Mouse (Mus musculus): ENCODE measurements around the gene Tsku.

Gene Tsku

DNA sequence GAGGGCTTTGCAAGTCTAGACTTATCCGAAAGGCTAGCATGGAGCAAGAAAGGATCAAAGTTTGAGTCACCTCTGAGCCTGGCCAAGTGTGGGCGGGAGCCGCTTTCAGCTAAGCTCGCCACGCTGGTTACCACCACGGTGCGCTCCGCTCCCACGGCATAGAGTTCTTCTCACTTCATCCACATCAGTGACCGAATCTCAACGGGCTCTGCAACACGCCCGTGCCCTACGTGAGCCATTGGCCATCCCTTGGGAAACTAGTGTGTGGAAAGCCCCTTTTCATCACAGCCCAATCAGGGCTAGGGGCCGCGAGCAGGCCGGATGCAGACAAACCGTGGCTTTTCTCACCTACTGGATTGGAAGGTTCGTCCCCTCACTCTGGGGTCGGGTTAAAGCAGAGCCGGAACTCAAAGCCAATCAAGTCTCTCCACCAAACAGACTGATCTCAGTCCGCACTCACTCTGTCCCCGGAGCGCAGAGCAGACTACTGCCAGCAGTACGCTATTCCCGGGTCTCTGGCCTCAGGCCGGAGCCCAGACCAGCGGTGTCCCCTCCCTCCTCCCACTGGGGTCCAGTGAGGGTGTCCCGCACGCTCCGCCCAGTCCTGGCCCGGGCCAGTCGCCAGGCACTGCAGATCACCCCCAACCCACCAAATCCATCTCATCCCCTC lies 1.0 kb downstream of the Tsku start:
- peak; percentile 89 for DNase-seq (ENCODE audit: extremely low spot score)

DNA sequence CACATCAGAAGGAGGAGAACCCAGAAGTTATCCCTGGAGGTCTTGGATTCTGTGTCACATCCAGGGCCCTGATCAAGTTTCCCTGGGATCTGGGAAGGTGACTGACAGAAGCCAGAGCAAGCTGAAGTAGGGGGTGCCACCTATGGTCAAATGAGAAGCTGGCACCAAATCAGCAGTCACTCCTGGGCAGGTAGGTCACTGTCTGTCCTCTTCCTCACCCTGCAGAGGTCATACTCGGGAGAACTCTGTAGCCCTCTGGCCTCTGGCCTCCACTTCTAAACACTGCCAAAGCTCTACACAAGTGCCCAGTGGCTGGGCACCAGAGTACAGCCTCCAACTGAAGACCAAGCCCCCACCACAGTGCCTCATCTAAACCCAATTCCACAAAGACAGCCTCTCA lies 3.1 kb downstream of the Tsku start:
- no peak for DNase-seq (ENCODE audit: extremely low spot score)

DNA sequence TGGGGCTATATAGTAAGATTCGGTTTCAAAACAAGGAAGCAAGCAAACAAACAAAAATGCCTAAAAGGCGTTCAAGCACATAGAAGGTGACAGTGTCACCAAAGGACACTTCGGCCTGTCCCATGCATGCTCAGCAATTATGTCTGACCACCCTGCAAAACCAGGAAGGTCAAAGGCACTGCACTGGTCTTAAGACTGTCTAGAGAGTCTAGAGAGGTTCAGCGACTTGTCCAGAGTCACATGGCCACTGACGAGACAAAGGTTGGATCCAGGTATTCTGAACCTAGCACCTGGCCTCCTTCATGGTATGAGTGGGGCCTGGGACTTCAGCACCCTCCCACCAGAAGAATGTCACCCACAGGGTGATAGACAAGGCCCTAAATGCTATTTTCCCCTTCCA lies 3.8 kb downstream of the Tsku start:
- DNase-seq (ENCODE audit: extremely low spot score), result no peak

DNA sequence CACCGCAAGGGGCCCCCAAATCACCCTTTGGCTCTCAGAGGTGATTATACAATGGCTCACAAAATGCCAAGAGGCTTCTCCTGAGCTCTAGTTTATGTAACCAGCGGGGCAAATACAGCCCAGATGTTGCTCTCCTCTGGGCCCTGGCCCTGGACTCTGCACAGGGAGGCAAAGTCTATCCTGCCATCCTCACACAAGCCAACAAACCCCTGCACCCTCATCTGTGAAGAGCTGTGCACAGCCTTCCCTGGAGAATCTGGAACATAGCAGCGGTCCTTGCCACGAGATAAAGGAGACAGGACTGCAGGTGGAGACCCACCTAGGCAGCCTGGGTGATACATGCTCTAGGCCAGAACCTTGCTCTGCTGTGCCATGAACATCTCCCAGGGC lies 6.2 kb downstream of the Tsku start:
- no peak for DNase-seq (ENCODE audit: extremely low spot score)

DNA sequence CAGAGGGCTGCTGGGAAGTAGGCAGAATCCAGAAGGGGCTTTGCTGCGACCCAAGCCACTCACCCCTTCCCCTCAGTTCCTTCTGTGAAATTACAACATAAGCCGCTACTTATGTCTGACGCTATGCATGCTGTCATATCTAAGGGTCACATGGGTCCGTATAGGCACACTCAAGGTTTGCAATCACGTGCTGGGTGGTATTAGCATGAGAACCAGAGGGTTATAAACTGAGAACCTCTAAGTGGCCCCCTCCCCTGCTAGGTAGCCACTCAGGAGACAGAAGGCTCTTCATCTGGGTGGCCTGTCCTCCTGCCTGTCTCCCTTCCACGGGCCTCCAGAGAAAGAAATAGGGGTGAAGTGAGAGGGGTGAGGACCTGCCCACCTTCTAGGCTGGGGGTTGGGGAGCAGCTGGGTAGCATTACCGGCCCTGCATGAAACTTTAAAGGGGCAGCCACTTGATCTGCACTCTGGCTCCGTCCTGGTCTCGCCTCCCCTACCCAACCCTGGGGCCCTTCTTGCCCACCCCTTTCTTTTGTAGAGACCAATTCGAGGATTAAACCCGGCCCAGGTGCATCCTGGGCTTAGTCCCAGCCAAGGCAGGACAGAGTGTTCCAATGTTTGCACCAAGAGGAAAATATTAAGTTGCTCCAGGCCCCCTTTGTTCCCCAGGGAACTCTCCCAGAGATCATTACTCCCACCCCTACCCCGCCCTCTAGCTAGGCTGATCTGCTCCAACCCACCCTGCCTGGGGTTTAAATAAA lies 6.8 kb downstream of the Tsku start:
- DNase-seq (ENCODE audit: extremely low spot score), result no peak

DNA sequence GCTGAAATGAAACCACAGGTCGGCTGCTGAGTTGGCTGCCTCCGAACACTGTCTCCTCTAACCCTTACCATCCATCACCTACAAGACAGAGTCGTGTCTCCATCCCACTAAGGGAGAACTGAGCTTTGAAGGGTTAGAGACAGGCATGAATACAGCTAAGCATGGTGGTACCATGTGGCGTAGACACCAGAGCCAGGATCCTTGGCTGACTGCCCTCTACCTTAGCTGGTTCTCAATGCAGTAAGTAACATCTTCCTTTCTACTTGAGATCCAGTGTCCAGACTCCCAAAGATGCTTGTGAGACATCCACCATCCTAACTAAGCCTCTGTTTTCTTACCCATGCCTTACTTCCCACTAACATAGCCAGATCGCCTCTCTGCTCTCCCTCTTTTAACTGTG lies 7.5 kb downstream of the Tsku start:
- no peak for DNase-seq (ENCODE audit: extremely low spot score)

DNA sequence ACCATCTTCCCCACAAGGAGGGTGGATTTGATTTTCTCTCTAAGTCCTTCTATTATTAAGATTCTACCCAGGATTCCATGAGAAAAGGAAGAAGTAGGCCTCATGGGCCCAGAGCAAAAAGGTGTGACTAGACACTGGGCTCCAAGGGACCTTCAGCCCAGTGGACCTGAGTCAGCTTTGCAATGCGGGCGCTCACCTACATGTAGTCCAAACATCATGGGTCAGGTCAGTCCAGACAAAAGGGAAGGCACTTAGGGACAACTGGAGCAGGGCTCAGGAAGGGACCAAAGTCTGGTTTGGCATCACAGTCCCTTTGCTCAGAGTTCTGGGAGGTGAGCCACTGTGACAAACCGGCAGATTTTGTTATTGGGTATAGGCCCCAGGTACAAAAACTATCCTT lies 9.6 kb downstream of the Tsku start:
- no peak for DNase-seq (ENCODE audit: extremely low spot score)

DNA sequence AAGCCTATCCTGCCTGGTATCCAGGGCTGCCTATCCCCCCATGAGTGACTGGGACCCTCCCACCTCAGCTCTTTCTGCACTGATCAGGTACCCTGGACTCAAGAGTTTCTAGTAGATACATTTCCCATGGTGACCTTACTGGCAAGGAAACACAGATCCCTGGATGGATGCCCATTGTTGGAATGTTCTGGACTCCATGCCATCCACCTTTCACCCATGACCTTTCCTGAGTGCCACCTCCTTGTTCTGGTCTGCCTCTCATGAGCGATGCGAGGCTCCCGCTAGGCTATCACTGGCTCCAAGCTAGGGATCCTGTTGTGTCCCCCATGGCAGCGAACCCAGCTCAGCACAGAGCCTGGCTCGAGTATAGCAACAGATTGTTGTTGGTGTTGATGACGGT lies 11.3 kb downstream of the Tsku start:
- no peak for DNase-seq (ENCODE audit: extremely low spot score)

DNA sequence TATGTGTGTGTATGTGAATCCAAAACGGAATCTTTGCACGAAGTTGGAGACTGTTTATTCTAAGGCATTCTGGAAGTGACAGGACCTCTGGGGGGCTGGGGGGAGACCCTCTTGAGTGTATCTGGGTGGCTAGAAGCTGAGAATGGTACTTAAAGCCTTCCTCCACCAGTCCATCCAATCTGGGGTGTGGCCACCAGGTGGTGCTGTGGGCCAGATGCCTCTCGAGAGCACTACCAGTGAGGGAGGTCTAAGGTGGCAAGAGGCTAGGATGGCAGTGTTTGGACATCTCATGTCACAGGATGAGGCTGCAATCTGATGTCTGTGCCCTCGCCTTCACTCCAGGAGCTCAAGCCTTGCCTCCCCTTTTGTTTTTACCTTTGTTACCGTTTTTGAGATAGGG lies 12.0 kb downstream of the Tsku start:
- DNase-seq (ENCODE audit: extremely low spot score), result peak; percentile 82

DNA sequence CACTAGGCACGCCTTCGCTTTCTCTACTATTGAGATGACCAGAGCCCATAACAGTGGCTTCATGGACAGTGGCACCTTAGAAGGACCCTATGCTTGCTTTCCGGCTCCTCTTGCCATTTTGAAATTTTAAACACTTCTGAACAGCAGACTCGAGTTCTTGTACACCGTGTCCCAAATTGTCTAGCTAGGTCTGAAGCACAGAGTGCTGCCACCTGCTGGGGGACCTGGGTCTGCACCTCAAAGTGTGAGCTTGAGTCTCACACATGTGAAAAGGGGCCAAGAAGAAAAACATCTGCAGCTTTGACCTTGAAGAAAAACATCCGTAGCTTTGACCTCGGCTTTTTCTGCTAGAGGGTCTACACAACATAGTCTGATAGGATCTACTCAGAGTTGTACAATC lies 13.1 kb downstream of the Tsku start:
- DNase-seq (ENCODE audit: extremely low spot score), result peak; percentile 55

DNA sequence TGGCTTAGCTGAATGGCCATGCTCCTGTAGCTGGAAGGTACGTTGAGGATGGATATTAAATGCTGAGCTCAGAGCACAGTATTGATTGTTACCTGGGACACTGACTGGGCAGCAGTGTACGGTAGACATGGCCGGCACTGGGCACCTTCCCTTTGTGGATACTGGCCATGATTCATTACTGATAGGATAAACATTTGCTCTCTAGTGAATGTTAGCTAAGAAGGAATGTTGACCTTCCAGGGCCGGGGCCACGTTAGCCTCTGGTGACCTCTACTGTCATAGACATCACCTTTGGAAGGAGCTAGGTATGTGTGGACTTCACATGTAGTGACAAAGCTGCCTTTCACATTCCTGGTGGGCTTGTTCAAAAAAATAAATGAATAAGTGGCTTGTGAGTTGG lies 13.7 kb downstream of the Tsku start:
- DNase-seq (ENCODE audit: extremely low spot score), result no peak

DNA sequence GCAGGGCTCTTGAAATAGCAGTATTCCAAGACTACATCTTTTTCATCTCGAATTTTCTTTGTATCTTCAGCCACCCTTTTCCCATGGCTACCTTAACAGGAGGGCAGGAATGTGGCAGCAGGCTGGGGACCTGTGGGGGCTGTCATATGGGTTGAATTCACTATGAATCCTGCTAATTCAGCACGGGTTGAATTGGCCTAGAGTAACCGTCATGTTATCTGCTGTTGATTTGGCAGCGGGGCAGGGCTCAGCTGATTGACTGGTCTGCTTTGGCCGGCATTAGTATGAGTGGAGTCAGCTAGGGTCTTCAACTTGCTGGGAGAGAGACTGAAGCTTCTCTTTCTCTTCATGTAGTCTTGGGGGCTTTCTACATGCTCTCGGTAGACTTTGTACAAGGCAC lies 16.1 kb downstream of the Tsku start:
- no peak for DNase-seq (ENCODE audit: extremely low spot score)

DNA sequence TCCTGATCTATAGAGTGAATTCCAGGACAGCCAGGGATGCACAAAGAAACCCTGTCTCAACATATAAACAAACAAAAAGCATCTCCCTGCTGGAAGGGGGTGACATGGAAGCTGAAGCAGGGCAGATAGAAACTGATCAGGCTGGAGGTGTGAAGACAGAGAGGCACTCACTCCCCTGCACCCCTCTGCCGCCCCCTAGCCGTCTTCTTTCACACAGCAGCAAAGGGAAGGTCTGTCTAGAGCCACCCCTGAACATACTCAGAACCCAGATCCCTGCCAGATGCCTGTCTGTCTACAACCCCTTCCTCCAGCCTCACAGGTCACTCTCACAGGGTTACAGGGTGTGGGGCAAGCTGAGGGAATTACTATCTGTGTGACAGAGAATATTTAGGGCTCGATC lies 16.8 kb downstream of the Tsku start:
- no peak for DNase-seq (ENCODE audit: extremely low spot score)

DNA sequence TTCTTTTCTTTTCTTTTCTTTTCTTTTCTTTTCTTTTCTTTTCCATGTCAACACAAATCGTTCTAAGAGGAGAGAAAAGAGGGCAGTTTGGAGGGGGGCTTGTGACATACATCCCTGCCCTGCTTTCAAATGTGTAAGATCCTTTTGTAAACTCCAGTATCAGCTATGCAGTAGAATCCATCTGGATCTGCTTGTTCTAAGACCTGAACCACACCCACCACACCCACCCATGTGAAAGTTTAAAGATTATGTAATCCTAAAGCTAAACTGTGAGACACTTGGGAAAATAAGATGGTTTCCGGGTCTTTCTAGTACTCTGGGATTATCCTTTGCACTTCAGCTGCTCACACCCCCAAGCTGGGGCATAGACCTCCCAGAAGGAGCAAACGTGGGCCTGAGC lies 18.9 kb downstream of the Tsku start:
- DNase-seq (ENCODE audit: extremely low spot score), result no peak

DNA sequence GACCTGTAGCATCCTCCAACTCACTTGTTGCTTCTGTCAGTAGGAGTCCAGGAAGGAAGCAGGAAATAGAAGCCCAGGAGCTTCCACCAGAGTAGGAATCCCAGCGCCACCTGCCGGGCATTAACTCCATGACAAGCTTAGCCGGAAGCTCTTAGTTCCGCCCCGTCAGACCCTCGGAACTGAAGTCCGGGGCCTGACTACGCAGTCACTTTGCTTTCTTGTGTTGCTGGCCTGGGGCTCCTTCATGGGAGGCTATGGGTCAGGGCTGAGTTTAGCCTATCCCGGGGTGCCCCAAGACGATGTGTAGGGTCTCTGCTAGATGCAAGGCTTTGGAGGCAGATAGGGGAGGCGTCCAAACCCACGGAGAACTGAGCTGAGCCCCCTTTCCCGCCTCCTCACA lies 19.7 kb downstream of the Tsku start:
- DNase-seq (ENCODE audit: extremely low spot score), result peak; percentile 87

DNA sequence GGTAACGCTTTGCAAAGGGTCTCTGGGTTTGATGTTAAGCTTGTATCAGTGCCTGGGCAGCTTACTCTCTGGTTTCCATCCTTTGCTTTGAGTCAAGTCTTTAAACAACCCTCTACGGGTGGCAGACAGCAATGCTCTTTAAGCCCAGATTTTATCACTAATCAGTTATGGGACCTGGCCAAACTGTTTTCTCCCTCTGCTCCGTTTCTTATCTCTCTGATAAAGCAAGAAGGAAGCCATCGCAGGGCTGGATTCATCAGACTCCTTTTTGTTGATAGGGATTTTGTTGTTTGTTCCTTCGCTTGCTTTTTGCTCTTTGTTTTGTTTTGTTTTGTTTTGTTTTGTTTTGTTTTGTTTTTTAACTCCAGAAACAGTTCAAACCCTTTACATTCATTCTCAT lies 20.8 kb downstream of the Tsku start:
- no peak for DNase-seq (ENCODE audit: extremely low spot score)

DNA sequence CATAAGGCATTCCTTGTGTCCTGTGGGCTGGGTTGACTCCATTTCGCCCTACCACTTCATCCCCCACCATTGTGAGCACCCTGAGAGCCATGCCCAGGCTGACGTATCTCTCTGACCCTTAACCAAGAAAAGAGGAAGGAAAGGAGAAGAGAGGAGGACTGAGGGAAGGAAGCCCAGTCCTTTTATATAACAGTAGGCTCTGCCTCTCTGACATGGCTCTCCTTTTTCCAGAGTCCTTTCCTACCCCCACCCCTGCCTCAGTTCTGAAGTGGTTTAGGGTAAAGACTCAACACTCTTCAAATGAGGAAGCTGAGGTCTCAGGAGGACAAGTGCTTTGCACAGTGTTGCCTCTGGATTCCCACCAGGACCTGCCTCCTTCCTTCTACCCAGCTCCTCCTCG lies 27.1 kb downstream of the Tsku start:
- no peak for DNase-seq (ENCODE audit: extremely low spot score)

DNA sequence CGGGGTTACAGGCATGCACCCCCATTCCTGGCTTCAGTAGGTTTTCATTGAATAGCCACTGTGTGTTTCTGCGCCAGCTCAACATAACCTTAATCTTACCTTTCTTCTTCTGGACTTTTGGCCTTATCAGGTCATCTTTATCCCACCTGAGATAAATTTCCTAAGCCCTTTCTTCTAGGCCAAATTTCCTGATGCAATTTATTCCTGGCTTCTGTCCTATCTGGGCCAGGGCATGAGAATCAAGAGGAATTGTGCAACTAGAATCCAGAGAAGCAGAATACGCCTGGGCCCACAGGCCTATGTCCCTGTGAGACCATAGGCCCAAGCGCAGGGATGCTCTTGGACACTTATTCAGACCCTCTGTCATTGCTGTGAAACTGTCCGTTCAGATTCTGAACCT lies 27.6 kb downstream of the Tsku start:
- no peak for DNase-seq (ENCODE audit: extremely low spot score)

DNA sequence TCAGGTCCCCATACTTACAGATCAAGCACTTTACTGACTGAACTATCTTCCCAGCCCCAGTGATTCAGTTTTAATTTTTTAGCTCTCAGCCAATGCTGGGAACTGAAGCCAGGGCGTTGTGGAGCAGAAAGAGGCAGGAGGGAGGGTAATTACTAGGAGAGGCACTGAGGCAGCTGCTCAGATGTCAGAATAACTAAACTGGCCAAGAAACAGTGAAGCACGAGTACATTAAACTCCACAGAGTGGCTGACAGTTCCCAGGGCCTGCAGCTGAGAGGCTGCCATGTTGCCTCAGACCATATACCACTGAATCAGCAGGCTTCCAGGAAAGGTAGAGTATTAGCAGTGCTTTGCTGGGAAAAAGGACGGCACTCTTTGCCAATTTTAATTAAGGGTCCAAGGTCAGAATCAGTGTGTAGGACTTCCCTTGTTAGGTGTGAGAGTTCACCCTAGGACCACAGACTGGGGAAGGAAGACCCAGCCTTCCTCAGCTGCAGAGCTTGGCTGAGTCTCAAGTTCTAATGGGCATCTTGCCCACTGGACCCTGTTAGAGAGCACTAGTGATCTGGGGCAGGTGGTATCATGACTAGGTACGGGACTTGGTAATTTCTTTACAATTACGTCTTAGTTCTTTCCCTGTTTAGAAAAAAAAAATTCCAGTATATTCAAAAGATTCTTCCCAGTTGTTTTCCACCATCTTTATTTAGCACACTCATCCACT lies 28.3 kb downstream of the Tsku start:
- DNase-seq (ENCODE audit: extremely low spot score), result no peak

DNA sequence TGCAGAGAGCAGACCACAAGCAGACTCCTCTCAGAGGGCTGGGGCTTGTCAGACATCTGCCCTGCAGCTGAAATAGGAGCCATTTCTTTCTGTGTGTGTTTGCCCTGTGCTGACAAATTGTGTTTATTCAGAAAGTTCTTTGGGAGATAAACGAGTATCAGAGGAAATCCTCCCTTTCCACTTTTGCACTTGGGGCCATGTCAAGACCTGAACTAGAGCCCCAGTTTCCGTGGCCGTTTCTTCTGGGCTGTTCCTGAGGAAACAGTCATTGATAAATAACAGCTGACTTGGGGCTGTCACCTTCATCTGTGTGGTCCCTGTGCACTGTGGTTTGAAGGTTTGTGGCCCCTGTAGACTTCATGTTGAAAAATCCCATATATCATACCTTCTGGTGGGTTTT lies 29.2 kb downstream of the Tsku start:
- no peak for DNase-seq (ENCODE audit: extremely low spot score)

DNA sequence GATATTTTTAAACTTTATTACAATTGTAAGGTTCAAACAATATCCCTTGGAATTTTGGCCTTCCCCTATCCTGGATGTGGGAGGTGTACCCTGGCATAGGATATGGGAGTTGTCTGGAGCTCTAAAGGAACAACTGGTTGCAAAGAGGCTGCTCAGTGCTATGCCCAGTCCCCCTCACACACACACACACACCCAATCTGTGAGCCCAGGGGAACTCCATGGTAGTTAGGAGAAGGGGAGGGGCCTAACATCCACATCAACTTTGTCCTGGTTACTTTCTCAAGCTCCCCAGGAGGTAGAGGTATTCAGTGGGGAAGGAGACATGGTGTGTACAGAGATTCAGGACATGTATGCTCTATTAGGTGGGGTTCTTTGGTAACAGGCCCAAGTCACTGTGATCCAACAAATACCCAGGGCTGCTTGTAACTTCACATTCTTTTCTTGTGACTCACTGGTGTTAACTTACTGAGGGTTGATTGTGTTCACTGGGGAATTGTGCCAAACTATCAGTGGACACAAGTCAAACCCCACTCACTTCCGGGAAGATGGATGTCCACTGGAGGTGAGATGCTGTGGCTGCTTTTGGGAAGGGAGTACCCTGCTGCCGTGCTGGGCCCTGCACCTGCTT lies 30.6 kb downstream of the Tsku start:
- no peak for DNase-seq (ENCODE audit: extremely low spot score)

DNA sequence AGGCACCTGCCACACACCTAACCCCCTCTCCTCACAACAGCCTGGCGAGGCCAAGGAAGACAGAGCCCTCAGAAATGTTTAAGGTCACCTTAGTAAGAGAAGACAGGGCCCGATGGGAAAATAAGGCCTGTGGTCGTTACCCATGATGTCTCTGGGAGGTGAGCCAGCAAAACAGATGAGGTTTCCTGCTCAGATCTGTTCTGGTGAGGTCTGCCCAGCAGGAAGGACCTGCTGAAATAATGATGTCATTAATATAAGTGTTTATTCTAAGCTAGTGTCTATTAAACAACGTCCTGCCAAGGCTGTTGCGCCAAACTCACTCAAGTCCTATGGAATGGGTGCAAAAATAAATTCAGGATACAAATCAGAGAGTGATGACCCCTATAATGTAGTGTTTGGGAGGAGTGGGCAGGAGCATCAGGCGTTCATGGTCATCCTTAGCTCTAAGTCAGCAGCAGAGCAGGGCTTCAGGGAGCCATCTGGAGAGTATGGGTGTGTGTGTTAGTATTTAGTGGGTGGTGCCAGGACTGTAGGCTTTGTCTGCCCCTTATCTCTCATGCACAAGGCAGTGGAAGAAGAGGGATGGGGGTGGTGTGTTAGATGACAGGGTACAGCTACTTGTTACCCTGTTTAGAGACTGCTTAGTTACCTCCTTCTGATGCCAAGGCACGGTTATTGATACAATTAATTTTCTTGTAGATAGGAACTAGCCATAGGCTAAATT lies 31.3 kb downstream of the Tsku start:
- DNase-seq (ENCODE audit: extremely low spot score), result no peak

All from embryo, embryonic 9.5 days (tissue).